Mouse (Mus musculus): ENCODE measurements around the gene Mis12.

DNA sequence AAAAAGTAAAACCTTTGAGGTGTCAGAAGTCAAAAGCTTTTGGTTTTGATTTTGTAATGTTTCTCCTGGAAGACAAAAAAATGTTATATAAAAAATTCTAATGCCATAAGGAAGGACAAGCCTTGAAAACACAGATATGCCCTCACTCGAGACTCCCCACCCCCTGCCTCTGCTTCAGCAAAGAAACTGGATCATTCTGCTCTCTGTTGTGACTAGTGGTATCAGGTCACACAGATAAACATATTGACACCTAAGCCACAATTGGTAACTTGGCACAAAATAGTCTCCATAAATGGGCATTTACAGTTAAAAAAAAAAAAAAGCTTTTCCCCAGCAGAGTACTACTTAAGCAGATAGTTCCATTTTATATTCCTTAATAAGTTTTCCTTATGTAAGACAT is 56.9 kb downstream of the Mis12 start:
- TF ChIP-seq CTCF (IDR thresholded peaks at IDR 0.05) (no peak), EP300 (IDR thresholded peaks at IDR 0.05) (no peak)

Measured in lung, postnatal 0 days (tissue).